Mouse (Mus musculus) embryonic facial prominence, embryonic 14.5 days (tissue): ENCODE measurements at regions not wholly inside any gene's neighbourhood (a gene's known extent, or its start where the extent isn't known, plus 50 kb on each side); places are given as distances from the start of the nearest gene placed in this dataset.

ENCODE experiments used
- ATAC-seq: fragments of 200-750 bp; cut with Nextera tagmentation; 2 replicates; pipeline ENCODE4 v1.8.0; 2017; ENCODE audit warnings: low read depth, moderate number of reproducible peaks, moderate TSS enrichment
- DNase-seq: peaks from one replicate; pipeline ENCODE4 v3.0.0-alpha.2; 2015; ENCODE audit warnings: low spot score
- H3K27ac ChIP-seq: fragments of 300-500 bp; sonication (generic); replicated peaks from 2 replicates; pipeline ENCODE4 v1.5.1; 2014; ENCODE audit warnings: low read depth, mild to moderate bottlenecking, low read length, moderate library complexity
- H3K27me3 ChIP-seq: fragments of 300-500 bp; sonication (generic); replicated peaks from 2 replicates; pipeline ENCODE4 v1.6.1; 2014; ENCODE audit warnings: low read length; ENCODE audit not compliant: control insufficient read depth, insufficient read depth
- H3K36me3 ChIP-seq: fragments of 300-500 bp; sonication (generic); 2 replicates; pipeline ENCODE4 v1.6.1; 2014; ENCODE audit warnings: low read length, mixed read lengths; ENCODE audit not compliant: control insufficient read depth, insufficient read depth
- H3K4me1 ChIP-seq: fragments of 300-500 bp; sonication (generic); 2 replicates; pipeline ENCODE4 v1.6.1; 2014; ENCODE audit warnings: antibody characterized with exemption, low read length; ENCODE audit not compliant: control insufficient read depth, insufficient read depth
- H3K4me2 ChIP-seq: fragments of 300-500 bp; sonication (generic); 2 replicates; pipeline ENCODE4 v1.6.1; 2014; ENCODE audit warnings: low read depth, mild to moderate bottlenecking, low read length, moderate library complexity, mixed read lengths
- H3K4me3 ChIP-seq: fragments of 300-500 bp; sonication (generic); 2 replicates; pipeline ENCODE4 v1.5.1; 2014; ENCODE audit warnings: low read depth, mild to moderate bottlenecking, low read length
- H3K9ac ChIP-seq: fragments of 300-500 bp; sonication (generic); 2 replicates; pipeline ENCODE4 v1.6.1; 2014; ENCODE audit warnings: low read depth, mild to moderate bottlenecking, low read length, moderate library complexity, mixed read lengths
- H3K9me3 ChIP-seq: fragments of 300-500 bp; sonication (generic); 2 replicates; pipeline ENCODE4 v1.6.1; 2016; ENCODE audit warnings: low read length; ENCODE audit not compliant: control insufficient read depth
- WGBS: fragments of 180-500 bp; shearing (Covaris S2); extraction: QIAGEN DNeasy Blood & Tissue Kit; methylation state at CpG from one replicate; pipeline ENCODE4 v1.1.7; 2014; 5-methylcytosine and 5-hydroxymethylcytosine counted together

GRCm38 (mm10) chr17:31732176-31732880 is 54.7 kb downstream of the Cryaa start:
- ATAC-seq (no peak), DNase-seq (no peak)
- H3K27me3 ChIP-seq = no peaks in the 10 kb centered on the region
- no peak overlapping the region for H3K9ac ChIP-seq
- H3K36me3 ChIP-seq = no peaks in the 10 kb centered on the region
- WGBS = 86% methylated on average over 32 of the region's 32 CpGs
- H3K9me3 ChIP-seq = no peaks in the 10 kb centered on the region
- 0 out of 2 replicates have a peak, but pooled peaks cover 3% of the 10 kb centered on the region for H3K4me1 ChIP-seq
- H3K27ac ChIP-seq = no peak overlapping the region
- H3K4me2 ChIP-seq = no peak overlapping the region
- no peak overlapping the region for H3K4me3 ChIP-seq

DNA sequence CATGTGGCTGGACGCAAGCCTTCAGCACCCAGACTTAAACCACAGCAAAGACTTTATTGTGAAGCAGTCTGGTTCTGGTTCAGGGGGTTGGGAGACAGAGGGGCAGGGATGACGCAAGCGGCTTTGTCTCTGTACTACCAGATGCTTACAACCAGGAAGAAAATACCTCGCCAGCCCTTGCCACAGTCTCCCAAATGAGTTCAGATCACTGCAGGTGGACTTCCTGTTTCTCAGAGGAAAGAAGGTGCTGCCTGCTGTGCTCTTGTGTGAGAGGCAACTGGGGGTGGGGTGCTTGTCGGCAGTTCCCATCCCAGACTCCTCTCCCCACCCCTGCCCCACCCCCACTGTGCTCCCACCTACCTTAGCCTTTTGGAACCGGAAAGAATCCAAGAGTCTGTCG is 56.9 kb downstream of the Cryaa start:
- WGBS = 30% methylated on average over 7 of the region's 7 CpGs
- no peak for DNase-seq
- no peak for ATAC-seq
- Histone ChIP-seq H3K4me3 (no peak overlapping the region), H3K27me3 (no peaks in the 10 kb centered on the region), H3K36me3 (no peaks in the 10 kb centered on the region), H3K9me3 (no peaks in the 10 kb centered on the region), H3K4me2 (no peak overlapping the region), H3K4me1 (no peaks in the 10 kb centered on the region), H3K9ac (no peak overlapping the region), H3K27ac (no peak overlapping the region)

DNA sequence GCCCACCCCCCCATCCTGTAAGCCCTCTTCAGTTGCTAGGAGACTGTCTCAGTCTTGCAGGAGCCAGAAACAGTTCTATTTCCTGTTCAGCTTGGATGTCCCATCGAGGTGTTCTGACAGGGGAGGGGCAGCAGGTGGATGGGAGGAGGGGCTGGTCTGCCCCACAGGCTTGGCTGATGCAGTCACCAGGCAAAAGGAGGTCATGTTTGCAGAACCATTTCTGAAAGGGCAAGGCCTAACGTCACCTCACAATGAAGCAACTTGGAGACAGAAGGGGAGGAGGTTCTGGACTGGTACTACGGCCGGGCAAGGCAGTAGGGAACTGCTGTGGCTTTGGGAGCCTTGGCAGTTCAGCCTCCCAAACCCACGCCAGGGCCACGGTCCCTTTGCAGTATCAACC is 59.1 kb downstream of the Cryaa start:
- H3K27me3 ChIP-seq = no peaks in the 10 kb centered on the region
- DNase-seq (no peak), ATAC-seq (no peak)
- no peaks in the 10 kb centered on the region for H3K36me3 ChIP-seq
- H3K4me1 ChIP-seq = no peaks in the 10 kb centered on the region
- H3K27ac ChIP-seq = no peak overlapping the region
- H3K4me3 ChIP-seq = no peak overlapping the region
- H3K4me2 ChIP-seq = no peak overlapping the region
- WGBS = 81% methylated on average over 6 of the region's 6 CpGs
- no peak overlapping the region for H3K9ac ChIP-seq
- no peaks in the 10 kb centered on the region for H3K9me3 ChIP-seq

GRCm38 (mm10) chr17:31738249-31738648 is 60.6 kb downstream of the Cryaa start:
- no peaks in the 10 kb centered on the region for H3K27me3 ChIP-seq
- no peaks in the 10 kb centered on the region for H3K36me3 ChIP-seq
- no peaks in the 10 kb centered on the region for H3K9me3 ChIP-seq
- no peak overlapping the region for H3K4me2 ChIP-seq
- no peak overlapping the region for H3K9ac ChIP-seq
- DNase-seq = no peak
- no peak for ATAC-seq
- H3K27ac ChIP-seq = no peak overlapping the region
- 71% methylated on average over 3 of the region's 3 CpGs for WGBS
- no peak overlapping the region for H3K4me3 ChIP-seq
- H3K4me1 ChIP-seq = no peaks in the 10 kb centered on the region

DNA sequence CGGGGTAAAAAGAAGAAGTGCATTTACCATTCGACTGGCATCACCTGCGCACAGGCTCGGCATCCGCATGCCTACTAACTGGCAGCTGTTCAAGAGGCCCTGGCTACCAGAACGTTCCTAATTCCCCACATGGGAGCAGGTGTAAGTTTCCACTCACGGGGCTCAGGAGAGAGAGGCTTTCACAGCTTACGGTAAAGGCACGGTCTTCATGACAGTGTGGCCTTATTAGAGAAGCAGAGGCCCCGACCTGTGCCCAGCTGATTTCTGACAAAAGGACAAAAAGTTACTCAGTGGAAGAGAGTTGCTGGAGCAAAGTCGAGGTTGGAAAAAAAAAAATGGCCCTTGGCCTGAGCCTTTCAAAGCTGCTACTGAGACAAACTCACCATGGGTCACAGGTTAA is 62.0 kb downstream of the Cryaa start:
- peak; percentile 37; the same call in 1 of the 2 replicates for ATAC-seq

GRCm38 (mm10) chr17:31740059-31740458 is 62.5 kb downstream of the Cryaa start:
- 74% methylated on average over 11 of the region's 11 CpGs for WGBS
- no peaks in the 10 kb centered on the region for H3K36me3 ChIP-seq
- DNase-seq (no peak), ATAC-seq (no peak)
- no peak overlapping the region for H3K27ac ChIP-seq
- H3K9me3 ChIP-seq = no peaks in the 10 kb centered on the region
- H3K4me1 ChIP-seq = no peaks in the 10 kb centered on the region
- no peak overlapping the region for H3K4me3 ChIP-seq
- no peak overlapping the region for H3K9ac ChIP-seq
- H3K27me3 ChIP-seq = no peaks in the 10 kb centered on the region
- H3K4me2 ChIP-seq = no peak overlapping the region

More for the DNA sequence above, 62.0 kb downstream of the Cryaa start:
- Histone ChIP-seq H3K4me3 (no peak overlapping the region), H3K27me3 (no peaks in the 10 kb centered on the region), H3K4me1 (no peaks in the 10 kb centered on the region), H3K36me3 (no peaks in the 10 kb centered on the region), H3K27ac (no peak overlapping the region), H3K9me3 (no peaks in the 10 kb centered on the region), H3K9ac (no peak overlapping the region), H3K4me2 (no peak overlapping the region)
- WGBS = 31% methylated on average over 11 of the region's 11 CpGs
- peak; percentile 59 for DNase-seq

DNA sequence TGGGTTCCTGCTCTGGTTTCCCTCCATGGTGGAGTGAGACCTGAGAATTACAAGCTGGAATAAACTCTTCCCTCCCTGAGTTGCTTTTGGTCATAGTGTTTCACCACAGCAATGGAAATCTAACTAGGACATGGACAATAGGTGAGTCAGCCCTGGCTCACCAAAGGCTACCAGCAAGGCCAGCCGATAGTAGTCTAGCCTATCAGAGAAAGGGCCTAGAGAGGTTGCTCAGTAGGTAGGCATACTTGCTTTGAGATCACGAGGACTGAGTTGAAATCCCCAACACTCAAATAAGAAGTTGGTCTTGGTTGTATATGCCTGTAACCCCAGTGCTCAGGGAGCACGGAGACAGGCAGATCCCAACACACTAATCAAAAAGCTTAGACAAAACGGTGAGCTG is 66.0 kb downstream of the Cryaa start:
- no peak overlapping the region for H3K9ac ChIP-seq
- no peak overlapping the region for H3K27ac ChIP-seq
- no peak overlapping the region for H3K4me3 ChIP-seq
- H3K4me2 ChIP-seq = no peak overlapping the region
- DNase-seq = no peak
- no peaks in the 10 kb centered on the region for H3K9me3 ChIP-seq
- 89% methylated on average over 4 of the region's 4 CpGs for WGBS
- no peaks in the 10 kb centered on the region for H3K27me3 ChIP-seq
- no peak for ATAC-seq
- H3K4me1 ChIP-seq = peaks cover 14% of the 10 kb centered on the region; the same call in 1 of the 2 replicates
- H3K36me3 ChIP-seq = no peaks in the 10 kb centered on the region

GRCm38 (mm10) chr17:31746198-31747111 is 68.8 kb downstream of the Cryaa start:
- DNase-seq = peak; percentile 87
- H3K27ac ChIP-seq = peak overlapping the region; percentile 66
- H3K9me3 ChIP-seq = no peaks in the 10 kb centered on the region
- no peaks in the 10 kb centered on the region for H3K36me3 ChIP-seq
- H3K27me3 ChIP-seq = no peaks in the 10 kb centered on the region
- H3K4me1 ChIP-seq = peaks cover 14% of the 10 kb centered on the region; the same call in 1 of the 2 replicates
- peak overlapping the region; percentile 47 for H3K9ac ChIP-seq
- whole genome bisulfite sequencing = 27% methylated on average over 19 of the region's 20 CpGs
- H3K4me2 ChIP-seq = peak overlapping the region; percentile 24
- no peak overlapping the region for H3K4me3 ChIP-seq
- ATAC-seq = peak; percentile 87
